Mouse (Mus musculus) fat pad, adult 2 months (tissue): ENCODE results near the gene Rapgef5.
A peak's percentile ranks its signal among the peaks of the same experiment; 100 is the strongest.

Experiments used
- DNase-seq: peaks from one replicate; pipeline ENCODE4 v3.0.0-alpha.2; 2011; ENCODE audit warnings: low read depth, low spot score; ENCODE audit errors: extremely low read depth

The Rapgef5 gene

GRCm38 (mm10) chr12:117528509-117529145, 12.3 kb downstream of the Rapgef5 start:
- DNase-seq, result no peak

DNA sequence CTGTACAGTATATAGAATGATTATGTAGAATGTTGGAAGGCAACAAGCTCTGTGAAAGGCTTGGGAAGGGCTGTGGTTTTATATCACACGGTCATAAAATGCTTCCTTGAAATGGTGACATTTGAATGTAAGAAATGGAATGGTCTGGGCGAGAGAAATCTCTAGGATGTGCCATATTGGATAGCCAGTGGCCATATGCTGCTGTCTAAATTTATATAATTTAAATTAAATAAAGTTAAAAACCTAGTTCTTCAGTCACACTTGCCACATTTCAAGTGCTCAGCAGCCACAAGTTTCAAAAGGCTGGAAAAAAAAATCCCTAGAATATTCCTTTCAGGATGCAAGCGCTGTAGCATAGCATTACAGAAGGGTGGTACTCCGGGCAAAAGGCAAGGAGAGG, 14.8 kb downstream of the Rapgef5 start:
- no peak for DNase-seq

- DNase-seq, result peak; percentile 76
These were observed 17.2 kb downstream of the Rapgef5 start for GRCm38 (mm10) chr12:117533176-117534086.

GRCm38 (mm10) chr12:117534087-117534751, 17.9 kb downstream of the Rapgef5 start:
- no peak for DNase-seq

GRCm38 (mm10) chr12:117540352-117540751, 24.1 kb downstream of the Rapgef5 start:
- no peak for DNase-seq

DNA sequence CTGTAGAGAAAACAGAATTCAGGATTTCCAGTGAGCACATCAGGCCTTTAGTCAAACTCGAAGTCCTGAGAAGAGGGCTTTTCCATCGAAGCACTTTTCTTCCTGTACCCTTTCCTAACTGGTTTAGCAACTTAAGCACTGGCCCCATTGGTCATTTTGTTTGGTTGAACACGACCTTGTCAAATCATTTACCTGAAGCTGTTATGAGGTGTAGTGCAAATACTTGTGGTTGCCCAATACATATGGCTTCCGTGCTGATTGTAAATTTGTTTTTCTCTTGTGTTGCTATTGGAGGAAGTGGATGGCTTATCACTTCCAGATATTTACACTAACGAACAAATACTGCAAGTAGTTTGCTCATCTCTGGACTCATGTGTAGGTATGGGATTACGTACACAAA, 29.0 kb downstream of the Rapgef5 start:
- DNase-seq, result no peak

GRCm38 (mm10) chr12:117553353-117553752, 37.1 kb downstream of the Rapgef5 start:
- DNase-seq, result no peak

DNA sequence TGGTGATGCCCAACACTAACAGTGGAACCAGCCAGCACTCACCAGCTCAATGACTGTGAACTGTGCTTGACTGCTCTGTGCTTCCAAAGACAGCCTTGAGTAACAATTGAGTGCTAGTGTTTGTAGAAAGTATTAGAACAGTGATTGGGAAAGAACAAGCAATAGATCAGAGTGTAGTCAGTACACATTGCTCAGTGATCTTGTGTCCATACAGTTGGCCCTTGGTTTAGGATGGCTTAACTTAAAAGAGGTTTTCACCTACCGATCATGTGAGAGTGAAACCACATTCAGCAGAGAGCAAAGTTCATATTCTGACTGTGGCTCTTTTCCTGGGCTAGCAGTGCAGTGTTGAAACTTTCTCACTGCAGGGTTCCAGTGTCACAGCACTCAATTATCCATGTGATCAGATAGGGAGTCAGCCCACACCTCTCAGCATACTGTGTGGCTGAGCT, 38.4 kb downstream of the Rapgef5 start:
- no peak for DNase-seq

GRCm38 (mm10) chr12:117560450-117560849, 44.2 kb downstream of the Rapgef5 start:
- DNase-seq, result no peak

DNA sequence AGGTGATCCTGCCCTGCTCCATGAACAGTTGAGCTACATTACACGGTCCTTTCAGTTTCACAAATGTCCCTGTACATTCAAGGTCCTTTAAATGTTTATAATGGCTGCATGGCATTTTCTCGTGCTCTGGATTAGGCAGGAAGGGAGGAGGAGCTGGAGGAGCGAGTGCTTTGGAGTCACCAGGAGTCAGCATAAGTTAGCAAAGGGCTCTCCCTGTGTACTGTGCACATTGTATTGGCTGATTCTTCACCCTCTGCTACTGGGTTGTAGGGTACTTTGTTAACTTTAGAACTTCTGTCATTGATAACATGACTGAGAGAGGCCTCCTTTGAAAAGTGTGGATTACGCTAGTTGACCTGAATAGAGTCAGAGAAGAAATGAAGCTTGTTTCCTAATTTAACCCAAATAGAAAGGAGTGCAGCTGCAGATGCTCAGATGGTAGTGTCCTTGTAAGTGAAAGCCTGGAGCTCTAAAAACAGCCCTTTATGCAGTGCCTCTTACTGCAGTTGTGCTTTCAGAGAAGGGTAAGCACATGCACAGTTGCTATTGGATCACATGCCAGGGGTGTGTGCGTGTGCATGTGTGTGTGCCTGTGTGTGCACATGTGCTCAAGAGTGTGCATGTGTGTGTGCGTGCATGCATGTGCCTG, 45.3 kb downstream of the Rapgef5 start:
- DNase-seq, result no peak

GRCm38 (mm10) chr12:117562085-117562484, 45.8 kb downstream of the Rapgef5 start:
- DNase-seq, result no peak

DNA sequence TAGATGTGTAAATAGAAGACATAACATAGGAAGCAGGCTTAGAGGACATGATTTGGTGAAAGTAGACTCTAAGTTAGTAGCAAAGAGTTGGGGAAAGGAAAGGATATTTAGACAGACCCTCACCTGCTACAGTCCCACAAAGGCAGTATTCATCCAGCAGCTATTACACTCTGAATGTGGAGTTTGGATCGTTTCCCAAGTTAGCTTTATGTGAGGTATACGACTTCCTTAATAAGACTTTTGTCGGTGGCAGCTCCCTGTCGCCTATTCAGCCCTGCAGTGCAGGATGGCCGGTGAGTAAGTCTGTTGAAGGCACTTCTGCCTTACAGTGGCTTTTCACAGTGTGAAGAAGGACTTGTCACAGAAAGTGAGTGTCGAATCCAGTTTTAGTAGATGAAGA, 47.6 kb downstream of the Rapgef5 start:
- DNase-seq, result no peak

DNA sequence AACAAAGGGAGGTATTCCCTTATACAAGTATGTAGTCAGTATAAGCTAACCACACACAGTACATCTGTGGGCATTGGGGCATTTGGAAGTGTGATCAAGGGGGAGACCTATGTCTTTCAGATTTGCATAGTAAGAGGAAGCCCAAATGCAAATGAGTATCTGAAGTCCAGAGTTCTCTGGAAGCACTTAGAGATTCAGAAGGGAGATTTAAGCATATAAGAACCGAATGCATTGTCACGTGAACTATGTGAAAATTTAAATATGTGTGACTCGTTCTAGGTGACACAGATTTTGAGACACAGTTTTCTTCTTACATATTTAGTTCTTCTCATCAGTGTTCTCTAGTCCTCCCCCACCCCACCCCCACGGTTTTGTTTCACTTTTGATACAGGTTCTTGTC, 50.0 kb downstream of the Rapgef5 start:
- DNase-seq, result no peak

- DNase-seq, result no peak
These were observed 53.4 kb downstream of the Rapgef5 start for GRCm38 (mm10) chr12:117569671-117570070.

DNA sequence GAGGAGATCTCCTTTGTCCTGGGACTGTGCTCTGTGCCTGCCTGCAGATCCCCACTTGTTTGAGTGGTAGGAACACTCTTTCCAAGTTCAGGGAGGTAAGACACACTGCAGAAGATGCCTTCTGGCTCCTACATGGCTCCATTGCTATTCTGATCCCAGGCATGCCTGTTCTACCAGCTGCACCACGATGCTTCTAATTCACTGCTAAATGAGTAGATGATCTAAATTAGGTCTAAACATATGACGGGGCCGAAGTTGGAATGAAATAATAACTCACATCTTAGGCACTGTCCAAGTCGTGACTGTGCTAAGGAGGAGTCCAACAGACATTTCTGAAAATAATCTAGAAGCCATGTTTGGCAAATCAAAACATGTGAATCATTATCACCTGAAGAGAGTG, 68.0 kb downstream of the Rapgef5 start:
- DNase-seq, result no peak

DNA sequence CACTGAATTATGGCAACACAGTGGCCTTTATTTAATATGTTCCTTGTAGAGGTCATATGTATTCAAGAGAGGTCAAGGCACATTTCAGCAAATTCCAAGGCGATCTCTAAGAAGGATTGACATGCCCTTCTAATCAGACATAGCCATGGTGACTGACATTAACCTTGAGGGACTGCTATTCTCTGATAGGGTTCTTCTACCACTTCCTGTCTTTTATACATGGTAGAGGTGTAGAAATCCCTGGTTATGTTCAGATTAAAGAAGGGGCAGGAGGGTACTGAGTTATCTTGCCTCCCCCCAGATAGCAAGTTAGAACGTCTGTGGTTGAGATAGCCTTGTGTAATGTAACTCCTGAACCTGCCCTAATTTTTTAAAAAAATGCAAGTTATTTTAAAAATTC, 69.1 kb downstream of the Rapgef5 start:
- no peak for DNase-seq

- DNase-seq, result no peak
These were observed 69.8 kb downstream of the Rapgef5 start for GRCm38 (mm10) chr12:117586124-117586523.

DNA sequence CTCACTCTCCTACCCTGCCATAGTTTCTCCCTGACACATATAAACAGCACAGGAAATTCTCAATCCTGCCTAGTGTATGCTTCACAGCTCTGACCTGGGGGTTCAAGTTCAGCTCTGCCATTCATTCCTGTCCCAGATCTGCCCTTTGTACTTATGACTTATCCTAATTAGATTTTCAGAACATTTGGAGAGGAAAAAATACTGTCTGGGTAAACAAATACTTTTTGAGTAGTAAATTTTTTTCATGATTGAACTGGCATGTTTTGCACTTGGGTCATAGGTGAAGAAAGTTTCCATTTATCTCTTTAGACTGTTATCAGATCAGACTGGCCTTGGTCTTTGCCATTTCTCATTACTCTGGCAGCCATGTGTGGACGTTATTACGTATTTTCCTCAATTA, 72.9 kb downstream of the Rapgef5 start:
- DNase-seq, result no peak

DNA sequence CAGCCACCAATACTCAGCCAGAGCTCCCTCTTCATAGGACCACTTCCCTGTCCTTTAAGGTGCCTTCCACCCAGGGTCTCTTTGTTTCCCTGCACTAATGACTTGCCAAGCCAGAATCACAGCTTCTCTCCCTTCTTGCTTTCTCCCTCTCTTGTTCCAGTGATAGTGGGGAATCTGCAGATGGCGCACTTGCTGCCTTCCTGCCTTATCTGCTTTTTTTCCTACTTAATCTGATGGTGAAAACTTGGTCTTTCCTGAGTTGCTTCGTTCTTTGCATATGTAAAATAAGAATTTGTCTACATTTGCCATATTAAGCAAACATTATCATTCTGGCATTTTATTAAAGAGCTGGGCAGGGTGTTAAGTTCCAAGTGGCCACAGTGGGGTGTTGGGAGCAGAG, 75.7 kb downstream of the Rapgef5 start:
- DNase-seq, result no peak

GRCm38 (mm10) chr12:117592583-117592982, 76.3 kb downstream of the Rapgef5 start:
- no peak for DNase-seq

- no peak for DNase-seq
These were observed 78.9 kb downstream of the Rapgef5 start for GRCm38 (mm10) chr12:117595179-117595578.
